Mouse (Mus musculus): Measurements from ENCODE around the gene Prkag2. TPM values are rescaled to one million over a fixed set of nuclear protein-coding genes. Genes with fewer than 3 reads are reported as not detected.

Prkag2 gene
- total RNA-seq, 2 experiments from 2014 or later = 18.2 to 27.5 TPM

DNA sequence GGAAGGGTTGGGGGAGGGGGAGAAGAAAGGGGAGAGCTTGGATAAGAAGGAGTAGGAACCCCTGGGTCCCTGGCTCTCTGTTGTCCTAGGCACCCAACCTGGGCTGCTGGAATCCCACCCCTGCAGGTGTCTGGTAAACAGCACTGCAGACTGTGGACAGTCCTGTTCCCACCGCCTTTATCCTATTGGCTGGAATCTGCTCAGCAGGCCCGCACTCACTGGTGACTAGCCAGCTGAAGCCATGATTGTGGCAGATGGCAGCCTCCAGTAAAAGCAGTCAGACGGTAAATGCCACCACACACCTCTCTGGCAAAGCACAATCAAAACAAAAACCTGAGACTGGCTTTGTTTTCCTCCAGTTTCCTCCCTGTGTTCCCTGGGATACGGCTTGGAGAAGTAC lies 45.2 kb downstream of the Prkag2 start:
- ATAC-seq (replicated peaks; ENCODE audit: poor library complexity, severe bottlenecking) = no peak

DNA sequence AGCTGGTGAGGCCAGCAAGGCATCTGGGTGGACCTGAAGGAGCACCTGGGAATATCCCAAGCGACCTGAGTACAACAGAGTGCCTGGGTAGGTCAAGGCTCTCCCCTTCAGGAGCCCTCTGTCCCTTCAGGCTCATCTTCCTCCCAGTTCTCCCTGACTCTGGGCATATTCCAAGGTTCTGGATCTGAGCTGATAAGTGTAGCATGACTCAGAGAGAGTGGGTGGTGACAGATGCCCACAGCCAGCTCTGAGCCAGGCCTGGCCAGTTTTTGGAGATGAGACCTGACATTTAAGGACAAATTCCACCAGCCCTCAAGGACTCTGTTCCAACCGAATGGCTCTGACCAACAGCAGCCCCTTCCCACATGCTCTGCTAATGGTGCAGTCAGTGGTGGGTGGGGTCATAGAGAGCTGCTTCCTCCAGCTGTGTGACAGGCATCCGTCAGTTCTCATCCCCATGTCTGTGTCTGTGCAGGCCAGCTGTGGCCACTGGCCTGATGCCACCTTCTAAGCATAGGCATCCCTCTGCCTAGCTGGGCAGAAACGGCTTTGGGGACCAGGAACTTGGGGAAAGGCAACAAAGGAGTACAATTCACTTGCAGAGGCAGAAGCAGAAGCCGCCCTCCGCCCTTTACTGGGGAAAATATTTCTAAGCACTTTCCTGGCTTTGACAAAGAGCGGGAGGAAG lies 46.3 kb downstream of the Prkag2 start:
- ATAC-seq (replicated peaks; ENCODE audit: poor library complexity, severe bottlenecking) = no peak

DNA sequence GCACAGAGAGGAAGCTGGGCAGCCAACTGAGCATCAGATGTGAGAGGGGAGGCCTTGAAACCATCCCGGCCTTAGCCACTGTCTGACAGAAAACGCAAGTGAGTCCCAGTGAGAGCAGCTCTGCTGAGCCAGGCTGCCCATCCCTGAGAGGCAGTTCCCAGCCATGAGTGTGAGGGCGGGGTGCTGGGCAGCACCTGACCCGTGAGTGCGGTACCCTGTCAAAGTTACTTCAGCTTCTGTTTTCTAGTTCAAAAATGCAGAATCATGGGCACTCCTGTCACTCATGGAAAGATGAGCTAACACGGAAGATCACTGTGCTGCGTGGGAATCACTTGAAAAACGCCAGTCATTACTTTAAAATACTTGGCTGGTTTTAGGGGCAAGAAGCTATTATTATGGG lies 49.6 kb downstream of the Prkag2 start:
- peak; percentile 31; the same call in 1 of the 2 replicates for ATAC-seq (replicated peaks; ENCODE audit: poor library complexity, severe bottlenecking)

DNA sequence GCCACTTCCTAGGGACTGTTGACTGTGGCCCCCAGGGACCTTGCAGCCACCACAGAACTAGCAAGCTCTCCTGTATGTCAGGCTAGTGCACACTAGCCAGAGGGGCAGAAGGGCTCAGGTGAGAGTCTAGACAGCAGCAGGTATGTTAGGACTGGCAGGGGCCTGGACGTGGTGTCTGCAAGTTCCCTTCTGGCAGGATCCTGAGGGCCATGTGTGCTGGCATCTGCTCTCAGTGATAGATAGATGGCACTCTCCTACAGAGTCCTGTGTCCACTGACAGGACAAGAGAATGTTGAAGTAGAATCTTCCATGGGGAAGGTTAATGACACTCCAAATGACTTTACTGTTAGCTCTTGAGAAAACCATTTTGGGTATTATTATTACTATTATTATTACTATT lies 52.8 kb downstream of the Prkag2 start:
- no peak for ATAC-seq (replicated peaks; ENCODE audit: poor library complexity, severe bottlenecking)

DNA sequence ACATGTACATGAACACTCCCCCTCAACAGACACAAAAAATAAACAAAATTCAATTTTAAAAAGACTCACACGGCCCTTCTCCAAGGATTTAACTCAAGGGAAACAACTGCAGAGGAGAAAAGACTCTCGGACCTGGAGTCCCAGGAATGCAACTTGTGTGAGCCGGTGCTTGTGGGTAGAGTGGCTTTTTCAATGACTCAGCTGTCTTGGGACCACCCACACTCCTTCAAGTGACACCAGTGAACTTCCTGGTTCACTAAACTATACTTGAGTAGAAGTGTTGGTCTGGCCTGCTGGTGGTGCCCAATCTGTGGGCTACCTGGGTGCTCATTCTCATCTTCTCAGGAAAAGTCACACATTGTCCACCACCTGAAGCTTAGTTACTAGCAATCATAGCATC lies 53.7 kb downstream of the Prkag2 start:
- ATAC-seq (replicated peaks; ENCODE audit: poor library complexity, severe bottlenecking) = no peak

DNA sequence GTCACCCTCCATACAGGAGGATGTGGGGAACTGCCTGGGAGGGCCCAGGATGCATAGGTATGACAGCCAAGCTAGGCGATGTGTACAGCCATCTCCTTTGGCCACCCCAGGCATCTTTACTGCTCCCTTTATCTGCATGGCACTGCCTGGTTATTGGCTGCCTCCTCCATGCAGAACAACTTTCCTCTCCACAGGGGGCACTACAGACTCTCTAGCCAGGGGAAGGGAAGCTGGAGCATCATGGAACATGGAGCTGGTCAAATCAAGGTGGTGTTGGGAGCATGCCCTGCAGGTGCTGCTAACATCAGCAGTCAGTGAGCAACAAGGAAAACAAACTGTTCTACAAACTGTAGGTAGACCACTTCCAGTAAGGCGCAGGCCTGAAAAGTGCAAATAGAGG lies 56.4 kb downstream of the Prkag2 start:
- ATAC-seq (replicated peaks; ENCODE audit: poor library complexity, severe bottlenecking) = no peak

DNA sequence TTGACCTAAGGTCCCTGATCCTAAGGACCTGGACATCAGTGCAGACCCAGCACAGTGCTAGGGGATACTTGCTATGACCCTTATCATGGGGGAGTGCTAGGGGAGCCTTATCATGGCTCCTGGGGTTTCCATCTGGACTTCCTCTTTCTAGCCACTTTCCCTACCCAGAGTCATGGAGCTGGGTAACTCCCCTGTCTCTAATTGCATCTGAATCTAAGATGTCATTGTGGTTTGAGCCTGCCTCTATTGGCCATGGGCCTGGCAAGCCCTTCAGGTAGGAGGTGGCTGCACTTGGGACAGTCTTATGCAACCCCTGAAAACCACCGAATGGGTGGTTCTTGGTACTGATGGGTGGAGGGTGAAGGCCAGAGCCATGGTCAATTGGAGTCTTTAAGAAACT lies 58.5 kb downstream of the Prkag2 start:
- ATAC-seq (replicated peaks; ENCODE audit: poor library complexity, severe bottlenecking) = peak; percentile 89

DNA sequence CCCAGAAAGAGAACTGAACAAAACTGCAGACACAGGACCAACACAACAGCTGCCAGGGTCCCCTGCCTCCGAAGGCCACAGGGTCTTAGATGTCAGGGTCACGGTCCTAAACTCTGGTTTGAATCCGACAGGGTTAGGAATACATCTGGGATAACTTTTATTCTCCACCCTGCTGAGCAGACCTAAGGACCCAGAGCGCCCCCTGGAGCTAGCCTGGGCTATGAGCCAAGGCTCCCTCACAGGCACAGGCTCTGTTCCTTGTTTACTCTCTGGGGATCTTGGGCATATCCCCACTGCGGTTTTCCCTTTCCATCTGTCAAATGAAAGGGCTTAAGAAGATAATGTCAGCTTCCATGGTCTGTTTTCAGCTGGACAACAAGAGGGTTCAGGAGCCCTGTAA lies 59.1 kb downstream of the Prkag2 start:
- ATAC-seq (replicated peaks; ENCODE audit: poor library complexity, severe bottlenecking) = no peak

DNA sequence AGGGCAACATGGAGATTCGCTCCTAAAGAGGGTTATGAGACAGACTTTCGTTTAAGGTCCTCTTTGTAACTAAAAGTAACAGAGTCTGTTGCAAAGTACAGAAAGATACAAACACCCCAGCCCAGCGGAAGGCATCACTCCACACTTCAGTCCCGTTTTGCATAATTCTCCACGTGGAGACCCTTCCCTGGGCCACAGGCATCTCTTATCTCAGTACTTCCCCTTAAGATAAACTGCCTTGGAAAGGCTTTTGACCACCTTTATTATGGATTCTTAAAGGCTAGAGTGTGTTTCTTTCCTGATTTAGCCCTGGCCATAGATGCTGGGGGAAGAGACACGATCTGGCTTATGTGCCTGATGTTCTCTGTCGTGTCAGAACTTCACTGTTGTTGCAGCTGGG lies 59.5 kb downstream of the Prkag2 start:
- ATAC-seq (replicated peaks; ENCODE audit: poor library complexity, severe bottlenecking) = no peak

DNA sequence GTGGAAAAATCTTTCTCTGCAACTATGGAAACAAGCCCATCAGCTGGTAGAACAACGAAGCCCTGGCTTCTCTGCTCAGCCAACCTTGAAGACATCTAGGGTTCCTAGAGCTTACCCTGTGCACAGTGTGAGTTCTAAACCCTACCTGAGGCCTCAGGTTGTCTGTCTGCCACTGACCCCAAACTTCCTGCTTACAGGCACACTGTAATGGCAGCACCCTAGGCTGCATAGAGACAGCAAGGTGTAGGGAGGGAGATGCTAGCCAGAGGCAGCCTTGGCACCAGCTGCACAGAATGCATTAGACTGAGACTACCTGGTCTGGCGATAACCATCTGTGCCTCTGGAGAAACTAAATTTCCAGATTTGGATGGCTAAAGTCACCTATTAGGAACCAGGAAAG lies 61.6 kb downstream of the Prkag2 start:
- ATAC-seq (replicated peaks; ENCODE audit: poor library complexity, severe bottlenecking) = no peak

DNA sequence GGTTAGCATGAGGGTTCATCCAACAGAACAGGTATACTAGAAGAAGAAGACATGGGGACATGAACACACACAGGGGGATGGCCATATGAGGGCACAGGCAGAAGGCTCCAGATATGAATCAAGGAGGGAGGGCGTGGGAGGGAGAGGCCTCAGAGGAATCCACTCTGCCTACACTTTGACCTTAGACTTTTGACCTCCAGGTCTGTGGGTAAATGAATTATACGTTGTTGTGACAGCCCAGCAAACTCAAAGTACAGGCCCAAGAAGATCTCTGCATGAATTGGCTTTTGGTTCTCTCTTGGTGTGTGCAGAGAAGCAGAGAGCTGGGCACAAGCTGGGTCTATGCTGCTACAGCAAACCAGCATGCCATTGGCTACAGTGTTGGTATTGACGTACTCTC lies 65.1 kb downstream of the Prkag2 start:
- no peak for ATAC-seq (replicated peaks; ENCODE audit: poor library complexity, severe bottlenecking)

DNA sequence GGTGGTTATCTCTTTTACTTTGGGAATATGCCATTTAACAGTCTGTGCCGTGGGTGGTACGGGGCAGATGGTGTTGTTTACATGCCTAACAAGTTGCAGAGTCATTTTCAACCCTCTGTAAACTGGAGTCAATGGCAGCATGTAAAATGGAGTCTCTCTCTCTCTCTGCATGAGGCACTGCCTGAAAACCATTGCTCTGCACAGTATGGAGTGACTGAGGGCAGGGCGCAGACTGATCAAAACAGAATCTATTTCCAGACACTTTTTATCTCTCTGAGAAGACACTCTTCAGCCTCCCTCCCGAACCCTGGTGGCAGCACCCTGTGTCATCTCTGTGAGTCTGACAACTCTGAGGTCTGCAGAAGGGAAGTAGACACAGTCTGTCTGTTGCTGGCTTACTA lies 69.0 kb downstream of the Prkag2 start:
- ATAC-seq (replicated peaks; ENCODE audit: poor library complexity, severe bottlenecking) = peak; percentile 66

DNA sequence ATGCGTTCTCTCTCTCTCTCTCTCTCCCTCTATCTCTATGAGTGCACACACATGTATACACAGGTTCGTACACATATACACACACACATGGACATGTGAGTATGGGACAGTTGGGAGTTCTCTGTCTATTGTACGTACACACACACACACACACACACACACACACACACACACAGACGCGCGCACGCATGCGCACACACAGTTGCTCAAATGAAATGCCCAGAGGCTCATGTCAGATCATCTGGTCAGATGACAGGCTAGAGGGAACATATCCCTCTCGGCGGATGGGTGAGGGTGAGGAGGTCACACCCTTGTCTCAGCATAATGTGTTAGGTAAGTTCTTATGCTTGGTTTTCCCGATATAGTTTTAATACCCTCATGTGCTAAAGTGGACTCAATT lies 69.4 kb downstream of the Prkag2 start:
- no peak for ATAC-seq (replicated peaks; ENCODE audit: poor library complexity, severe bottlenecking)

DNA sequence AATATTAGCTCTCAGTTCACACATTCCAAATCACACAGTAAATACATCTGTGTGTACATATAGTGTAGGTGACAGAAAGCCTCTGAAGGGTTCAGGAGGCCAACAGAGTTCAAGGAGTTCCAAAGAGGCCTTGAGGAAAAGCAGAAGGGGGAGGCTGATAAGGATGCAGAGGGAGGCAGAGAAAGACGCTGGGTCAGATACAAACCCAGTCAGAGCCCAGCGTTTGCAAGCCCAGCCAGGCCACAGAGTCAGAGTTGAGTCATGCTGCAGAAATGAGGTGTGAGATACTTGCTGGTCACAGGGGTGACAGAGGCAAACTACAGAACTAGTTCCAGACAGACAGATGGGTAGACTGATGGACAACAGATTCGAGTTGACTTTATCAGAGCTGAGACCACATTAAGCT lies 70.2 kb downstream of the Prkag2 start:
- ATAC-seq (replicated peaks; ENCODE audit: poor library complexity, severe bottlenecking) = no peak

DNA sequence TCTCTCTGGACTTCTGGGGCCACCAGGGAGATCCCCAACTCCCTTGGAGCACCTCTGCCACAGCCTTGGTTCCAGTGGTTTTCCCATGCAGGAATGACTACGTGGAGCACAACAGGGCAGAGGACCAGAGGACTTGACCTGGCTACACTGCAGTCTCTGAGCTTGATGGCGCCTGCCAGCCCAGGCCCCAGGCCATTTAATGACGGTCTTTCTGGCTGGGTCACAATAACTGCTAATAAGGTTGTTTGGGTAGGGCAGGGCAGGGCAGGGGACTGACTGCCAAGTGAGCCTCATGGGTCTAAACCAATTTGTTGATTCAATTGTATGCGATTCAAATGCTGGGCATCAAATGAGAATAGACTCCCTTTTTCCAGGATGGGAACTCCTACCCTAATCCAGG lies 72.8 kb downstream of the Prkag2 start:
- ATAC-seq (replicated peaks; ENCODE audit: poor library complexity, severe bottlenecking) = no peak

DNA sequence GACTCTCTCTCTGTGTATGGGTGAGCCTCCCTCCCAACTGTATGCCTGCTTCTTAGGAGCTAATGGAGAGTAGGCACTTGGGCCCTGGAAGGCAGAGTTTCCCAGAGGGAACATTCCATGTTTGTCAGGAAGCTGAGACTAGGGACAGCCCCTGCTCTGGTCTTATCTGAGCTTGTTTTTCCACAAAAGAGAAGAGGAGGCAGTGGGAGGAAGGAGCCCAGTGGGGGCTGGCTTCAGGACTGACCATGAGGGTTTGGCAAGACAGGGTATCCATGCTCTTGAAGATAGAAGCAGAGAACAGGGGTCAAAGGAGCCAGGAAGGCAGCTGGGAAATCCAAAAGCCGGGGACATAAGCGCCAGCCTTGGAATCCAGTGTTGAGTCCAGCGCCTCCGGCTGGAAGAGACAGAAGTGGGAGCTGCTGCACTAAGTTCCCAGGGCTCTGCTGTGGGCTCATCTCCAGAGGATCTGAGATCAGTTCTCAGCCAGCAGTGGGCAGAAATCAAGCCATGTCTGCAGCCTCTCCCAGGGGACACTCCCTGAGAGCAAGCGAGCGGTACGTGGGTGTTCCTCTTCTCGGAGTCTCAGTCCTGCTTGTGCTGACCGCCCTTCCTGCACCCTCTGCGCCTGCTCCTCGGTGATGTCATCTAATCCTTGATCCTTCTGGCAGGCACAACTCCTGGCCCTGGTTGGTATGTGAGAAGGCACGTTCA lies 75.0 kb downstream of the Prkag2 start:
- ATAC-seq (replicated peaks; ENCODE audit: poor library complexity, severe bottlenecking) = no peak

DNA sequence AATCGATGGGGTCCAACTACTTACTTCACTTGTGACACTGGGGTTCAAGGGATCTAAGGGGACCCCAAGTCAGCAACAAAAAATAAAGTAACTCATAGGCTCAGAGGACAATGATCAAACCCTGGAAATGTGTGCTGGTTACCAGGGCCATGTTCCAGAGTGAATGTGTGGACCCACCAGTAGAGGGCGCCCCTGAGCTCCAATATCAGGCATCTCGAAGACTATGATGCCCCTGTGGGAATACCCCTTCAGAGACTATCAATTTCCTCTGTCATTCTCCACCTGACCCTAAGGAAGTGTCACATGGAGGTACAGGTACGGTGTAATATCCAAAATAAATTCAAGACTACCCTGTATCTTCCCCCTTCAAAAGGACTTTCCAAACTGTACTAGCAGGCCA lies 77.5 kb downstream of the Prkag2 start:
- peak; percentile 48; the same call in 1 of the 2 replicates for ATAC-seq (replicated peaks; ENCODE audit: poor library complexity, severe bottlenecking)

DNA sequence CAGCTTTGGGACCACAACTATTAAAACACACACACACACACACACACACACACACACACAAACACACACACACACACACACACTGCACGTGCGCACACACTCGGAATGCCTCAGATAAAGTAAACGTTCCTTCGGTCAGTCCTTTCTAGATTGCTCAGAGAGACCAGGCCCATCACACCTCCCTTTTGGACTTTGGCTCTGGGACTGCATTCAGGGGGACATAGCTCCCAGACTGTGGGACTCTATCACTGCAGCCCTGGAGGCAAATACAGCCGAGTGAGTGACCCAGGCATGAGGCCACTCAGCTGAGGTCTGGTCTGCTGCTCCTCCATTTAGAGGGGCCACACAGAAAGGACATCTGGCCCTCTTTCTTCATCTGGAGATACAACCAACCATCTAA lies 81.2 kb downstream of the Prkag2 start:
- no peak for ATAC-seq (replicated peaks; ENCODE audit: poor library complexity, severe bottlenecking)

DNA sequence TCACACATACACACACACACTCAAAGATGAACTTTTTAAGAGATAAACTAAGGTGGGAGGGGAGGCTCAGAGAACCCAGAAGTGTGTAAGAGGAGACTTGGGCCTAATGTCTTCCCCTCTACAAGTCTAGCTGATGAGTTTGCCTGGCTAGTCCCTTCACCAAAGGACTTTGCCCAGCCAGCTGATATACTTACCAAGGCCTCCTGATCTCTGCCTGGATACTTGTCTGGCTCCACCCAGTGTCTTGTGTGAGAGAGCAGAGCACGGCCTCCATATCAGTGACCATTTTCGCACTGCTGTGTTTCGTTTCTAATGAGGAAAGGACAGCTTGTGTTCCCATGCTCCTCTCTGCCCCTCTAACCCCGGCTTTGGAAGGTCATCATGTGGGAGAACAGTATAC lies 88.3 kb downstream of the Prkag2 start:
- no peak for ATAC-seq (replicated peaks; ENCODE audit: poor library complexity, severe bottlenecking)

DNA sequence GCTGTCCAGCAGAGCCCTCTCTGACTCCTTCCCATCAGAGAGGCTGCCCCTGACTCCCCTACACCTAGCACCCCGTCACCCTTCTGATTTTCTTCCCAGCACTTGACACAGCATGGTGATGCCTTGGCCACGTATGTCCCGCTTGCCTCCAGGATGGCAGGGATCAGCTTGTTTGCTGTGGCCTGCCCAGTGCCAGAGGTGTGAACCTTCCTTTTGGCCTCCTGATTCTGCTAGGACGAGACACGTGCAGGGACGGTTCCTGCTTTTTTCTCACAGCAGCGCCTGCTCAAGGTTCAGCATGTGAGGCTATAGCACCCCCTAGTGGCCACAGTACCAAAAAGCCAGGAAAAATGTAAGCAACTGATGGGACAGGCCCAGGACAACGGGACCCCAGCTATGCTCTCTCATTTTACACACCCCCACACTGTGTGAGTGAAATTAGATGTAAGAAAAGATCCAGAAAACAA lies 89.4 kb downstream of the Prkag2 start:
- ATAC-seq (replicated peaks; ENCODE audit: poor library complexity, severe bottlenecking) = peak; percentile 56

DNA sequence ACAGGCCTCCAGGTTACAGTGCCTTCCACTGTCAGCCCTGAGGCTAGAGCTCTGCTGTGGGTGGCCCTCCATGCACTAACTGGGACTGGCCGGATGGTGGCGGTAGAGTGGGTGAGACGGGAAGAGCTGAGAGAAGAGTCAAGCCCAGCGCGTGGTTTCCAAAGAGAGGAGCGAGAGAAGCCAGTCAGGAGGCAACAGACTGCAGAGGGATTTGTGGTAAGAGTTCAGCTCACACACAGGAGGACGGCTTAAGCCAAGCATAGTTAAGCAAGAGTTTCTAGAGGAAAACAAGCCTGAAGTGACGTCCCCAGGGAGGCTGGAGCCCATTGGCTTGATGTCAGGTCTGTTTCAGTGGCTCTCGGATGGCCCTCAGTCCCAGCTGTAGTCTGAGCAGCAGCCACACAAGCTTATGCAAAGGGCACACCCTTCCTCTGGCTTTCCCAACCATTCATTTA lies 90.0 kb downstream of the Prkag2 start:
- ATAC-seq (replicated peaks; ENCODE audit: poor library complexity, severe bottlenecking) = peak; percentile 80

DNA sequence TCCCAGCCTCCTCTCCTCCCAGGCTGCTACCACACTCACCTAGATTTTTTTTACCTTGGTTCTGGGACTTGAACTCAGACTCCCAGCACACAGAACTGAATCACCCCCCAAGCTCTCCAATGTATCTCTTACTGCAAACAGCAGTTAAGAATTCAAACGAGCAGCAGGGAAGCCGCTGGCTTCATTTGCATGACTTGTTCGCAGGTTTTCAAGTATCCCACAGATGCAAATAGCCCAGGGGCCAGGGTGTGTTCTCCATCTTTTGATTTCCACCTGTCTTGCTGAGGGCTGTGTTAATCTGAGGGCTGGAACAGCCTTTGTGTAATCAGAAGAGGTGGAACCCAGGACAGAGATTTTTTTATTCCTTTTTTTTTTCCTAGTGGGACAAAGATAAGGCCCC lies 90.7 kb downstream of the Prkag2 start:
- no peak for ATAC-seq (replicated peaks; ENCODE audit: poor library complexity, severe bottlenecking)
